Mouse (Mus musculus): ENCODE data around the gene Shld2.

GRCm38 (mm10) chr14:34290229-34290628 lies 20.1 kb downstream of the Shld2 start:
- TF ChIP-seq CTCF (IDR thresholded peaks at IDR 0.05; ENCODE audit: extremely low read depth, insufficient read depth, low read length) (no peak), POLR2A (IDR thresholded peaks at IDR 0.05; ENCODE audit: extremely low read depth, insufficient read depth, low read length) (no peak)
